ENCODE assay signal across 17 mouse cellular contexts in genomic region chr8:13475892-13476291, GRCm38 (mm10). TPM values are rescaled to one million over a fixed set of nuclear protein-coding genes. Genes with fewer than 3 reads are reported as not detected.
DNase-seq lines count a peak whose midpoint lies in the region; ATAC-seq and TF ChIP-seq lines count a peak whose summit lies in the region.
"Had no signal": no experiment of that assay in that cellular context is flagged by ENCODE, and none has a peak within 500 bp of the region (broad histone marks: within the 10 kb centered on the region; RNA-seq: fewer than 3 reads in every experiment).

No protein-coding gene starts in this region.

- no peak overlapping the region for H3K9ac ChIP-seq in hindbrain, postnatal 0 days (replicated peaks; ENCODE audit: low read length)
- no peak overlapping the region for H3K9ac ChIP-seq in hindbrain, embryonic 14.5 days
- H3K9ac ChIP-seq in liver, postnatal 0 days (replicated peaks), result no peak overlapping the region
- H3K9ac ChIP-seq in stomach, postnatal 0 days (ENCODE audit: low read length), result no peak overlapping the region
- H3K9ac ChIP-seq: heart, embryonic 12.5 days; limb, embryonic 12.5 days; lung, embryonic 15.5 days had no signal

- DNase-seq in hindbrain, postnatal 0 days (ENCODE audit: low spot score), result no peak
- DNase-seq in hindbrain, embryonic 14.5 days (ENCODE audit: low spot score), result no peak
- DNase-seq in liver, postnatal 0 days, result no peak
- DNase-seq in liver, result no peak
- DNase-seq in thymus, postnatal 25 days, result peak; percentile 8
- no peak for DNase-seq in thymus, postnatal 0 days (ENCODE audit: low spot score)
- DNase-seq in stomach, postnatal 0 days (ENCODE audit: low spot score), result no peak
- no peak for DNase-seq in testis, postnatal 10 days (ENCODE audit: low spot score)
- DNase-seq: adrenal gland, postnatal 25 days; cerebellum, postnatal 10 days; kidney, postnatal 4 days; right cerebral cortex, postnatal 14 days had no signal

- 56% methylated on average over 9 of the region's 9 CpGs for WGBS in hindbrain, postnatal 0 days
- 61% methylated on average over 9 of the region's 9 CpGs for WGBS in hindbrain, embryonic 14.5 days
- WGBS in liver, postnatal 0 days (ENCODE audit: insufficient replicate concordance), result 54% methylated on average over 9 of the region's 9 CpGs
- WGBS in stomach, postnatal 0 days, result 56% methylated on average over 9 of the region's 9 CpGs

- H3K27ac ChIP-seq in hindbrain, postnatal 0 days, result no peak overlapping the region
- H3K27ac ChIP-seq in hindbrain, embryonic 14.5 days, result no peak overlapping the region
- H3K27ac ChIP-seq in liver, postnatal 0 days (ENCODE audit: low read depth), result no peak overlapping the region
- no peak overlapping the region for H3K27ac ChIP-seq in stomach, postnatal 0 days (replicated peaks)
- H3K27ac ChIP-seq: hindbrain, embryonic 10.5 days; limb, embryonic 12.5 days; lung, embryonic 15.5 days had no signal

- no peaks in the 10 kb centered on the region for H3K9me3 ChIP-seq in hindbrain, postnatal 0 days (ENCODE audit: low read length)
- no peaks in the 10 kb centered on the region for H3K9me3 ChIP-seq in hindbrain, embryonic 14.5 days (ENCODE audit: control insufficient read depth, low read length)
- no peaks in the 10 kb centered on the region for H3K9me3 ChIP-seq in liver, postnatal 0 days (ENCODE audit: low read length)
- no peaks in the 10 kb centered on the region for H3K9me3 ChIP-seq in stomach, postnatal 0 days (ENCODE audit: control insufficient read depth, low read length)
- H3K9me3 ChIP-seq: heart, embryonic 12.5 days; hindbrain, embryonic 10.5 days; limb, embryonic 12.5 days; lung, embryonic 15.5 days had no signal

- no peaks in the 10 kb centered on the region for H3K4me1 ChIP-seq in hindbrain, postnatal 0 days (ENCODE audit: insufficient read depth, low read length)
- no peaks in the 10 kb centered on the region for H3K4me1 ChIP-seq in hindbrain, embryonic 14.5 days (replicated peaks; ENCODE audit: control insufficient read depth, insufficient read depth, low read length)
- no peaks in the 10 kb centered on the region for H3K4me1 ChIP-seq in liver, postnatal 0 days (ENCODE audit: insufficient read depth)
- no peaks in the 10 kb centered on the region for H3K4me1 ChIP-seq in stomach, postnatal 0 days (replicated peaks; ENCODE audit: control insufficient read depth, insufficient read depth)
- H3K4me1 ChIP-seq: hindbrain, embryonic 10.5 days had no signal

- H3K4me3 ChIP-seq in hindbrain, postnatal 0 days (ENCODE audit: low read length), result no peak overlapping the region
- no peak overlapping the region for H3K4me3 ChIP-seq in hindbrain, embryonic 14.5 days (replicated peaks; ENCODE audit: low read length)
- H3K4me3 ChIP-seq in liver, postnatal 0 days (ENCODE audit: low read depth, low read length), result no peak overlapping the region
- H3K4me3 ChIP-seq in stomach, postnatal 0 days (ENCODE audit: low read depth, low read length), result no peak overlapping the region
- H3K4me3 ChIP-seq: heart, embryonic 12.5 days; hindbrain, embryonic 10.5 days; limb, embryonic 12.5 days; lung, embryonic 15.5 days had no signal

- H3K27me3 ChIP-seq in hindbrain, postnatal 0 days (ENCODE audit: insufficient read depth, low read length), result no peaks in the 10 kb centered on the region
- H3K27me3 ChIP-seq in hindbrain, embryonic 14.5 days (ENCODE audit: control insufficient read depth, insufficient read depth, low read length), result no peaks in the 10 kb centered on the region
- no peaks in the 10 kb centered on the region for H3K27me3 ChIP-seq in liver, postnatal 0 days (ENCODE audit: insufficient read depth, low read length)
- no peaks in the 10 kb centered on the region for H3K27me3 ChIP-seq in stomach, postnatal 0 days (ENCODE audit: control insufficient read depth, insufficient read depth, low read length)
- H3K27me3 ChIP-seq: limb, embryonic 12.5 days; lung, embryonic 15.5 days had no signal

- TF ChIP-seq EP300 in liver, postnatal 0 days (IDR thresholded peaks at IDR 0.05; ENCODE audit: low read depth), result no peak
- TF ChIP-seq EP300 in stomach, postnatal 0 days (optimal IDR thresholded peaks at IDR 0.05), result no peak

- peak; percentile 46 for TF ChIP-seq CTCF in hindbrain, postnatal 0 days (IDR thresholded peaks at IDR 0.05; ENCODE audit: low read depth)
- peak; percentile 27 for TF ChIP-seq CTCF in liver, postnatal 0 days (IDR thresholded peaks at IDR 0.05; ENCODE audit: low read depth)
- TF ChIP-seq CTCF in stomach, postnatal 0 days (IDR thresholded peaks at IDR 0.05; ENCODE audit: low read depth), result peak; percentile 53

- no peak overlapping the region for H3K4me2 ChIP-seq in hindbrain, postnatal 0 days (ENCODE audit: low read depth, low read length)
- H3K4me2 ChIP-seq in hindbrain, embryonic 14.5 days (replicated peaks), result no peak overlapping the region
- no peak overlapping the region for H3K4me2 ChIP-seq in liver, postnatal 0 days (ENCODE audit: low read depth, low read length)
- H3K4me2 ChIP-seq in stomach, postnatal 0 days (replicated peaks; ENCODE audit: low read depth), result no peak overlapping the region
- H3K4me2 ChIP-seq: heart, embryonic 12.5 days; limb, embryonic 12.5 days; lung, embryonic 15.5 days; midbrain, embryonic 11.5 days had no signal

- peaks cover 28% of the 10 kb centered on the region for H3K36me3 ChIP-seq in hindbrain, postnatal 0 days (ENCODE audit: insufficient read depth, low read length)
- peaks cover 6% of the 10 kb centered on the region; the same call in 1 of the 2 replicates for H3K36me3 ChIP-seq in hindbrain, embryonic 14.5 days (replicated peaks; ENCODE audit: control insufficient read depth, insufficient read depth)
- H3K36me3 ChIP-seq in liver, postnatal 0 days (replicated peaks; ENCODE audit: insufficient read depth, low read length), result no peaks in the 10 kb centered on the region
- peaks cover 31% of the 10 kb centered on the region for H3K36me3 ChIP-seq in stomach, postnatal 0 days (ENCODE audit: control insufficient read depth, insufficient read depth, low read length)
- H3K36me3 ChIP-seq: hindbrain, embryonic 10.5 days; limb, embryonic 12.5 days; lung, embryonic 15.5 days had no signal

- ATAC-seq in hindbrain, postnatal 0 days, result no peak
- no peak for ATAC-seq in hindbrain, embryonic 14.5 days (ENCODE audit: low FRiP score)
- no peak for ATAC-seq in liver, postnatal 0 days
- no peak for ATAC-seq in stomach, postnatal 0 days (ENCODE audit: low FRiP score, low TSS enrichment)

RNA-seq across cellular contexts. Expression of gene Gas6, which starts 18.4 kb away (rescaled TPM):
- 89.0 and 91.2 TPM in 2 replicates for total RNA-seq in hindbrain, postnatal 0 days (2014; rRNA removed)
- 77.9 and 78.4 TPM in 2 replicates for polyA plus RNA-seq in hindbrain, postnatal 0 days (2015; fragmentation: Nextera tagmentation; extraction: Ambion mirVana)
- 34.7 and 36.2 TPM in 2 replicates for polyA plus RNA-seq in hindbrain, embryonic 14.5 days (2014; fragmentation: Nextera tagmentation; extraction: Ambion mirVana)
- 9.0 and 9.3 TPM in 2 replicates for polyA plus RNA-seq in liver, postnatal 0 days (2015; fragmentation: Nextera tagmentation; extraction: Ambion mirVana)
- polyA plus RNA-seq in thymus, postnatal 0 days (2015; fragmentation: Nextera tagmentation; extraction: Ambion mirVana), result 169 and 187 TPM in 2 replicates
- polyA plus RNA-seq in stomach, postnatal 0 days (2015; fragmentation: Nextera tagmentation; extraction: Ambion mirVana), result 197 and 213 TPM in 2 replicates

RNA-seq across cellular contexts. Expression of gene Tmem255b, which starts 40.9 kb away (rescaled TPM):
- 1.6 and 5.9 TPM in 2 replicates for total RNA-seq in hindbrain, postnatal 0 days (2014; rRNA removed)
- polyA plus RNA-seq in hindbrain, postnatal 0 days (2015; fragmentation: Nextera tagmentation; extraction: Ambion mirVana), result 4.3 and 4.6 TPM in 2 replicates
- 0.75 and 1.5 TPM in 2 replicates for polyA plus RNA-seq in hindbrain, embryonic 14.5 days (2014; fragmentation: Nextera tagmentation; extraction: Ambion mirVana)
- not detected in 2 replicates for polyA plus RNA-seq in liver, postnatal 0 days (2015; fragmentation: Nextera tagmentation; extraction: Ambion mirVana)
- 0.55 and 0.99 TPM in 2 replicates for polyA plus RNA-seq in thymus, postnatal 0 days (2015; fragmentation: Nextera tagmentation; extraction: Ambion mirVana)
- 5.5 and 6.3 TPM in 2 replicates for polyA plus RNA-seq in stomach, postnatal 0 days (2015; fragmentation: Nextera tagmentation; extraction: Ambion mirVana)
